Mouse (Mus musculus) embryonic facial prominence, embryonic 14.5 days (tissue): ENCODE measurements at regions not wholly inside any gene's neighbourhood (a gene's known extent, or its start where the extent isn't known, plus 50 kb on each side); places are given as distances from the start of the nearest gene placed in this dataset.
A peak's percentile ranks its signal among the peaks of the same experiment; 100 is the strongest.

ENCODE experiments used
- ATAC-seq: fragments of 200-750 bp; cut with Nextera tagmentation; 2 replicates; pipeline ENCODE4 v1.8.0; 2017; ENCODE audit warnings: low read depth, moderate number of reproducible peaks, moderate TSS enrichment
- DNase-seq: peaks from one replicate; pipeline ENCODE4 v3.0.0-alpha.2; 2015; ENCODE audit warnings: low spot score
- H3K27ac ChIP-seq: fragments of 300-500 bp; sonication (generic); replicated peaks from 2 replicates; pipeline ENCODE4 v1.5.1; 2014; ENCODE audit warnings: low read depth, mild to moderate bottlenecking, low read length, moderate library complexity
- H3K27me3 ChIP-seq: fragments of 300-500 bp; sonication (generic); replicated peaks from 2 replicates; pipeline ENCODE4 v1.6.1; 2014; ENCODE audit warnings: low read length; ENCODE audit not compliant: control insufficient read depth, insufficient read depth
- H3K36me3 ChIP-seq: fragments of 300-500 bp; sonication (generic); 2 replicates; pipeline ENCODE4 v1.6.1; 2014; ENCODE audit warnings: low read length, mixed read lengths; ENCODE audit not compliant: control insufficient read depth, insufficient read depth
- H3K4me1 ChIP-seq: fragments of 300-500 bp; sonication (generic); 2 replicates; pipeline ENCODE4 v1.6.1; 2014; ENCODE audit warnings: antibody characterized with exemption, low read length; ENCODE audit not compliant: control insufficient read depth, insufficient read depth
- H3K4me2 ChIP-seq: fragments of 300-500 bp; sonication (generic); 2 replicates; pipeline ENCODE4 v1.6.1; 2014; ENCODE audit warnings: low read depth, mild to moderate bottlenecking, low read length, moderate library complexity, mixed read lengths
- H3K4me3 ChIP-seq: fragments of 300-500 bp; sonication (generic); 2 replicates; pipeline ENCODE4 v1.5.1; 2014; ENCODE audit warnings: low read depth, mild to moderate bottlenecking, low read length
- H3K9ac ChIP-seq: fragments of 300-500 bp; sonication (generic); 2 replicates; pipeline ENCODE4 v1.6.1; 2014; ENCODE audit warnings: low read depth, mild to moderate bottlenecking, low read length, moderate library complexity, mixed read lengths
- H3K9me3 ChIP-seq: fragments of 300-500 bp; sonication (generic); 2 replicates; pipeline ENCODE4 v1.6.1; 2016; ENCODE audit warnings: low read length; ENCODE audit not compliant: control insufficient read depth
- WGBS: fragments of 180-500 bp; shearing (Covaris S2); extraction: QIAGEN DNeasy Blood & Tissue Kit; methylation state at CpG from one replicate; pipeline ENCODE4 v1.1.7; 2014; 5-methylcytosine and 5-hydroxymethylcytosine counted together

GRCm38 (mm10) chr11:40624126-40624778, 70.8 kb downstream of the Mat2b start:
- Histone ChIP-seq H3K4me2 (no peak overlapping the region), H3K9me3 (no peaks in the 10 kb centered on the region), H3K4me1 (no peaks in the 10 kb centered on the region), H3K4me3 (no peak overlapping the region), H3K27ac (no peak overlapping the region), H3K9ac (no peak overlapping the region), H3K36me3 (no peaks in the 10 kb centered on the region), H3K27me3 (no peaks in the 10 kb centered on the region)
- DNase-seq: no peak
- WGBS: 79% methylated on average over 3 of the region's 3 CpGs
- no peak for ATAC-seq

GRCm38 (mm10) chr11:40620036-40620435, 75.0 kb downstream of the Mat2b start:
- H3K9me3 ChIP-seq: no peaks in the 10 kb centered on the region
- H3K9ac ChIP-seq: no peak overlapping the region
- DNase-seq (no peak), ATAC-seq (no peak)
- H3K4me2 ChIP-seq: no peak overlapping the region
- no peaks in the 10 kb centered on the region for H3K4me1 ChIP-seq
- H3K4me3 ChIP-seq: no peak overlapping the region
- 70% methylated on average over 7 of the region's 7 CpGs for WGBS
- no peak overlapping the region for H3K27ac ChIP-seq
- no peaks in the 10 kb centered on the region for H3K36me3 ChIP-seq
- no peaks in the 10 kb centered on the region for H3K27me3 ChIP-seq

GRCm38 (mm10) chr11:40603008-40603407, 92.0 kb downstream of the Mat2b start:
- H3K9ac ChIP-seq: no peak overlapping the region
- H3K4me2 ChIP-seq: no peak overlapping the region
- no peaks in the 10 kb centered on the region for H3K36me3 ChIP-seq
- DNase-seq: no peak
- whole genome bisulfite sequencing: 92% methylated on average over 9 of the region's 9 CpGs
- no peak overlapping the region for H3K4me3 ChIP-seq
- H3K27me3 ChIP-seq: no peaks in the 10 kb centered on the region
- H3K9me3 ChIP-seq: no peaks in the 10 kb centered on the region
- no peak overlapping the region for H3K27ac ChIP-seq
- peaks cover 3% of the 10 kb centered on the region; the same call in 1 of the 2 replicates for H3K4me1 ChIP-seq
- ATAC-seq: no peak

GRCm38 (mm10) chr11:40601572-40601909, 93.5 kb downstream of the Mat2b start:
- Histone ChIP-seq H3K9ac (no peak overlapping the region), H3K27ac (no peak overlapping the region), H3K9me3 (no peaks in the 10 kb centered on the region), H3K27me3 (no peaks in the 10 kb centered on the region), H3K36me3 (no peaks in the 10 kb centered on the region), H3K4me2 (no peak overlapping the region), H3K4me1 (peaks cover 3% of the 10 kb centered on the region; the same call in 1 of the 2 replicates), H3K4me3 (no peak overlapping the region)
- DNase-seq (peak; percentile 26), ATAC-seq (no peak)
- 0% methylated on average over 1 of the region's 1 CpGs for WGBS

GRCm38 (mm10) chr11:40600773-40601571, 94.0 kb downstream of the Mat2b start:
- peaks cover 3% of the 10 kb centered on the region; the same call in 1 of the 2 replicates for H3K4me1 ChIP-seq
- H3K27me3 ChIP-seq: no peaks in the 10 kb centered on the region
- no peak for ATAC-seq
- H3K4me3 ChIP-seq: no peak overlapping the region
- H3K36me3 ChIP-seq: no peaks in the 10 kb centered on the region
- no peak overlapping the region for H3K4me2 ChIP-seq
- 18% methylated on average over 11 of the region's 11 CpGs for WGBS
- no peak overlapping the region for H3K9ac ChIP-seq
- H3K27ac ChIP-seq: no peak overlapping the region
- H3K9me3 ChIP-seq: no peaks in the 10 kb centered on the region
- no peak for DNase-seq

- no peaks in the 10 kb centered on the region for H3K36me3 ChIP-seq
- no peaks in the 10 kb centered on the region for H3K9me3 ChIP-seq
- H3K27ac ChIP-seq: no peak overlapping the region
- ATAC-seq: peak; percentile 30; the same call in 1 of the 2 replicates
- no peak overlapping the region; the same call in 1 of the 2 replicates for H3K4me2 ChIP-seq
- no peaks in the 10 kb centered on the region for H3K27me3 ChIP-seq
- H3K4me3 ChIP-seq: no peak overlapping the region
- no peak overlapping the region for H3K9ac ChIP-seq
- WGBS: 8% methylated on average over 15 of the region's 15 CpGs
- peak; percentile 56 for DNase-seq
- H3K4me1 ChIP-seq: peaks cover 3% of the 10 kb centered on the region; the same call in 1 of the 2 replicates
Measured at GRCm38 (mm10) chr11:40599956-40600772, 94.8 kb downstream of the Mat2b start.

GRCm38 (mm10) chr11:40596347-40596746, 98.7 kb downstream of the Mat2b start:
- Histone ChIP-seq H3K27ac (no peak overlapping the region), H3K9ac (no peak overlapping the region), H3K9me3 (no peaks in the 10 kb centered on the region), H3K4me1 (peaks cover 6% of the 10 kb centered on the region; the same call in 1 of the 2 replicates), H3K4me3 (no peak overlapping the region), H3K4me2 (no peak overlapping the region), H3K27me3 (no peaks in the 10 kb centered on the region), H3K36me3 (no peaks in the 10 kb centered on the region)
- WGBS: 46% methylated on average over 3 of the region's 3 CpGs
- ATAC-seq: no peak
- DNase-seq: no peak

GRCm38 (mm10) chr11:40592056-40592455, 102.9 kb downstream of the Mat2b start:
- H3K36me3 ChIP-seq: no peaks in the 10 kb centered on the region
- WGBS: 51% methylated on average over 4 of the region's 4 CpGs
- ATAC-seq: no peak
- no peak overlapping the region for H3K4me3 ChIP-seq
- H3K27me3 ChIP-seq: no peaks in the 10 kb centered on the region
- H3K27ac ChIP-seq: no peak overlapping the region
- peak; percentile 59 for DNase-seq
- no peaks in the 10 kb centered on the region for H3K9me3 ChIP-seq
- H3K4me1 ChIP-seq: 0 out of 2 replicates have a peak, but pooled peaks cover 3% of the 10 kb centered on the region
- no peak overlapping the region for H3K4me2 ChIP-seq
- no peak overlapping the region for H3K9ac ChIP-seq
